Mouse (Mus musculus): ENCODE measurements around the gene Mpg.

Mpg gene

DNA sequence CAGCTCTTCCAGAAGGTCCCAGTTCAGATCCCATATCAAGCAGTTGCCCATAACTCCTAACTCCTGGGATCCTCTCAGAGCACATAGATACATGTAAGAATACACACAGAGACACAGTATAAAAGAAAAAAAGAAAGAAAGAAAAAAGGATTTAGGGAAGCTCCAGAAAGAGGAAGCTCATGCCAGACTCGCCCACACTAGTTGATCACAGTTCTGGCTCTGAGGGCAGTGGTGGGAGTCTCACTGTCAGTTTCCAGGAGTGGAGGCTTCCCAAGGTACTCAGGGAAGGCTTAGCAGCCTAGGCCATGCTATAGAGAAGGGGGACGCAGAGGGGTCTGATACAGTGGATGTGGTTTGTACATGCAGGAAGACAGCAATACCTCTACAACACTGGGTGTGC is 4.8 kb downstream of the Mpg start:
- no peak for DNase-seq (ENCODE audit: low read depth)

- DNase-seq (ENCODE audit: low read depth) = no peak
These were observed 6.5 kb downstream of the Mpg start for GRCm38 (mm10) chr11:32232848-32233247.

- no peak for DNase-seq (ENCODE audit: low read depth)
These were observed 7.6 kb downstream of the Mpg start for GRCm38 (mm10) chr11:32233895-32234294.

DNA sequence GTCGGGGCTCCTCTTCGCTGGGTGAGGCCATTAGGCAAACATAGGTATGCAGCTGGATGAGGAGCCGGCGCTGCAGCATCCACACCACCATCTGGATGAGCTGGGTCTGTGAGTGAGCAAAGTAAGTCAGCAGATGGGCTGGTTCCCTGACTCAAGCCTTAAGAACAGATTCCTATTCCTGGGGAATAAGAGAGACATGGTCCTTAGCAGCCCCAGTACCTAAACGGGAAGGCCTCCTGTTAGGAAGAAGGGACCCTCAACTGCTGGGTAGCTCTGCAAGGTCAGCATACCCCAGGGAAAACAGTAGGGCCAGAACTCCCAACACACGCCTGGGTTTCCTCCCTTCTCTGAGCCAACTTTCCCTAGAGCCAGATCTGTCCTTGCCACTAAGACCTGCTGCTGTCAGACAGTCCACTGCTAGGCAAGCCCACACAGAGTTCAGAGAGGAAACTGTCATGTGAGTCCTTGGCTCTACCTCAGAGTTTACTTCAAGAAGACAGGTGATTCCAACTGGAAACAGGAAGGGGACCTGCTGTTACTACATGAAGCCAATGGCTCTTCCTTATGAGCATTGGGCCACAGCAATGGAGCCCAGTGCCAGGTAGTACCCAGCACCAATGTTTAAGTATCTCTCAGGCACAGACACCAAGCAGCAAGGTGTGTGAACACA is 8.6 kb downstream of the Mpg start:
- DNase-seq (ENCODE audit: low read depth) = no peak

DNA sequence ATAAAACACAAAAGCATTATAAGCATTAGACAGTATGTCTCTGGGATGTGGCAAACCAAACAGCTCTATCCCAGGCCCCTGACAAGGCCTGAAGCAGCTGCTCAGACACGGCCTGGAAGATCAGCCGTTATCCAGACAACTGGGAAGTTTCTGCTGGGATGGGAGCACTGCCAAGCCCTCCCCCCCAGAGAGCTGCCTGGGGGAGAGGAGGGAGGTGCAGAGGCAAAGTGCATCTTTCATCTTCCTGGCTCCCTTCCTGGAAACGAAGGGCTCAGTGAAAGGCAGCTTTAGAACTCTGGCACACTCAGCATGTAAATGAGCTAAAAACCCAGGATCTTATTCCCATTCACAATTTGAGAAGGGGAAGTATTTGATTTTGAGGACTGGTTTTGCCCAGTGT is 9.3 kb downstream of the Mpg start:
- no peak for DNase-seq (ENCODE audit: low read depth)

- DNase-seq (ENCODE audit: low read depth) = no peak
These were observed 9.8 kb downstream of the Mpg start for GRCm38 (mm10) chr11:32236132-32236531.

- DNase-seq (ENCODE audit: low read depth) = peak; percentile 61
These were observed 10.6 kb downstream of the Mpg start for GRCm38 (mm10) chr11:32236712-32237410.

- DNase-seq (ENCODE audit: low read depth) = no peak
These were observed 11.1 kb downstream of the Mpg start for GRCm38 (mm10) chr11:32237411-32237795.

DNA sequence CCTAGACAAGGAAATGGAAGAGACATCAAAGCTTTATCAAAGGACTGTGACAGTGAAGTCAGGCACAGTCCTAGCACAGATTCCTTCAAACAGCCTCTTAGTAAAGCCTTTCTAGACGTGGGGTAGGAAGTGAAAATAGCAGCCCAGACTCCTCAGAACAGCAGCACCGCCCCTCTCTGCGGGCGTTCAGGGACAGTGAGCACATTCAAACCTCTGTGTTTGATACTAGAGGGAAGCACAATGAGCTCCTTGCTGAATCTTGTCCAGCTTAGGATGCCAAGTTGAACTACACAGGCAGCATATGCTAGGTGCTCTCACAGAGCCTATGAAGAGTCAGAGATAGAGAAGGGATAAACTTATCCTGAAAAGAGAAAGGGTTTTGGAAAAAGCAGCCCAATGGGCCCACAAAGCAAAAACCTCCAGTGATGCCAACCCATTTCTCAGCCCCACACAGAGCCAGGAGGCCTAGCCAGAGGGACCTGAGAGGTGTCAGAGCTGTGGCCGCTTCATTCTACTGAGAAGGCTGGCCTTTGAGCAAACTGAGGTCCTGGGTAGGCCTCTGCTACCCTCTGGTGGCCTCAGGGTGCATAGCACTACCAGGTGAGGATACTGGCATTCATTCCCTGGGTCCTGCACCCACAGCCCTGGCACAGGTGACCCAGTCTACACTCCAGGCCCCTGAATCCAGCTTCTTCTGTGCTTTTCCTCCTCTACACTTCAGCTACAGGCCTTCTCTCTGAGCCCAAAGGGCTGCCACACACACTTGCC is 12.0 kb downstream of the Mpg start:
- DNase-seq (ENCODE audit: low read depth) = peak; percentile 84

- DNase-seq (ENCODE audit: low read depth) = no peak
These were observed 15.1 kb downstream of the Mpg start for GRCm38 (mm10) chr11:32241391-32241790.

- no peak for DNase-seq (ENCODE audit: low read depth)
These were observed 15.9 kb downstream of the Mpg start for GRCm38 (mm10) chr11:32242209-32242608.

GRCm38 (mm10) chr11:32243205-32243955 is 17.1 kb downstream of the Mpg start:
- no peak for DNase-seq (ENCODE audit: low read depth)

GRCm38 (mm10) chr11:32244064-32244463 is 17.8 kb downstream of the Mpg start:
- DNase-seq (ENCODE audit: low read depth) = no peak

DNA sequence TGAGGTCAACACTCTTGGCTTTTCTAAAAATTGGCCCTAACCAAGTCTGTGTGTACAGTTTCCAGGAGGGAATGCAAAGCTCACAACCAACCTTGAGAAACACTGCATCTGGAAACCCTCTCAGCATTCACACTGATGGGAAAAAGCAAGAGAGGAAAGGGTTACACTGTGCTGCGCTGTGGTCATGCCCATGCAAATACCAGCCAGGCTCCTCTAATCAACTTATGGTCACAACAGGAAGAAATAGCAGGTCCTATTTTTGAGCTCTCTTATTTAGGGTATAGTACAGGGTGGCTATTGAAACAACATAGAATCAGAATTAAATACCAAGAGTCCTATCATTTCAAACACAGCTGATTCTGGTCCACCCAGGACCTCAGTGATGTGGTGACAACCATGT is 18.3 kb downstream of the Mpg start:
- DNase-seq (ENCODE audit: low read depth) = no peak

- no peak for DNase-seq (ENCODE audit: low read depth)
These were observed 19.3 kb downstream of the Mpg start for GRCm38 (mm10) chr11:32245614-32246013.

DNA sequence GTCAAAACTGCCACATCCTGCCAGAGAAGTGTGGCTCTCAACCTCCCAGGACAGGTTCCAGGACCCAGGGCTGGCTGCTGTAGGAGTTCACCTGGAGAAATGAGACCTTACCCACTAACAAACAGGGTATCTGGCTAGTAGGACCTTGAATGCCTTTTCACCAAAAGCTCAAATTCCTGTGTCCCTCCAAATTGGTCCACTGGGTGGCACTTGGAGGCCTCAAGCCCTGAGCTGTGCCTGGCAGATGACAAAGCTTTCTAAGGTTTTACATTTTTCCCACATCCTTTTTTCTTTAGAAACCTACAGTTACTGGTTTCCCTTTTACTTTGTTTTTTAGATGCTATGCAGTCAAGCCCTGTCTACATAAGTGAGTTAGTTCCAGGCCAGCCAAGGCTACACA is 20.8 kb downstream of the Mpg start:
- peak; percentile 39 for DNase-seq (ENCODE audit: low read depth)

DNA sequence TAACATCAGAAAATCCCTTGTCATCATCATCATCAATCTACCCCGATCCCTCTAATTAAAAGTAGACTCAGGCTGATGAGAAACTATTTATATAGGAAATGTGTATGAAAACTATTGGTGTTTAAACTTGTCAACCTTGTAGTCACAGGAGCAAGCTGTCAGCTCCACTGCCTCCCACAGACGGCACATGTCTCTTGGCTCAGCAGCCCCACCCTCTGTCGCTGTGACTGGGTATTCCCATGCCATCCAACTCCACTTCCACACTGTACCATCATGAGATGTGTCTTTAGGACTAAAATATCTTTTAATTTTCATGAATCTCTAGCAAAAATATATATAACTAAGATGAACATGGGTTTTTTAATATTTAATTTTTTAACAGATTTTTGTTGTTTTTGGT is 22.0 kb downstream of the Mpg start:
- no peak for DNase-seq (ENCODE audit: low read depth)

- DNase-seq (ENCODE audit: low read depth) = no peak
These were observed 24.8 kb downstream of the Mpg start for GRCm38 (mm10) chr11:32250880-32251763.

DNA sequence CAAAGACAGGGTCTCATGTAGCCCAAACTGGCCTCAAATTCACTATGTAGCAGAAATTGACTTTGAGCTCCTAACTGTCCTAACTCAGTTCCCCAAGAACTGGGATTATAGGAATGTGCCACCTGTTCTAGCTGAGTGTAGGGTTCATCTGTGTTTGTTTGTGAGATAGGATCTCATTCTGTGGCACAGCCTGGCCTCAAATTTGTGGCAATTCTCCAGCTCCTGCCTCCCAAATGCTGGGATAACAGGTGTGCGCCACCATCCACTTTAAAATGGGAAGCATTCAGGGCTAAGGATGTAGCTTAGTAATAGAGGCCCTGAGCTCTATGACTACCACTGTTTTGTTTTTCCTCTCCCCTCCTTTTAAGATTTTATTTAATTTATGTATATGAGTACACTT is 26.8 kb downstream of the Mpg start:
- no peak for DNase-seq (ENCODE audit: low read depth)

DNA sequence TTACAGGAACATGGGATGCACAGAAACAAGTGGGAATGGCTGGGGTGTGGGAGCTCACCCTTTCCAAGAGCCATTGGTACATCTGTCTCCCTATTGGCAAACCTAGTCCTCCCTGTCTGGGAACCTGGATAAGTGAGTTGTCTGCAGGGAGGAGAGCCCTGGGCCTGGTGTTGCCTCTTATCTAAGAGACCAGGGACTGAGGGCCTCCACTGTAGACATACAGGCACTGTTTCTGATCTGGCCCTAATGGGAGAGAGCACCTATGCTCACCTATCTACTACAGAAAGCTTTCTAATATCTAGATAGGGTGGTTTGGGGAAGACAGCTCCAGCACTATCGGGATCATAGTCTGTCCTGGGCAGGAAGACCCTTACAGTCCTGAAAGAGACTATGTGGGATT is 29.8 kb downstream of the Mpg start:
- DNase-seq (ENCODE audit: low read depth) = no peak

- DNase-seq (ENCODE audit: low read depth) = no peak
These were observed 30.3 kb downstream of the Mpg start for GRCm38 (mm10) chr11:32256566-32256965.
